Mouse (Mus musculus) limb, embryonic 14.5 days (tissue): ENCODE data around the gene Ncoa1. TPM values are rescaled to one million over a fixed set of nuclear protein-coding genes. Genes with fewer than 3 reads are reported as not detected.
A peak's percentile ranks its signal among the peaks of the same experiment; 100 is the strongest.

Experiments used
- ATAC-seq: fragments of 200-750 bp; cut with Nextera tagmentation; 2 replicates; pipeline ENCODE4 v1.8.0; 2017; ENCODE audit warnings: low read depth, moderate number of reproducible peaks, moderate TSS enrichment; ENCODE audit not compliant: low FRiP score
- DNase-seq: peaks from one replicate; pipeline ENCODE4 v3.0.0-alpha.2; 2015; ENCODE audit warnings: low spot score
- H3K27ac ChIP-seq: fragments of 300-500 bp; sonication (generic); replicated peaks from 2 replicates; pipeline ENCODE4 v1.5.1; 2014; ENCODE audit warnings: low read depth, mild to moderate bottlenecking, low read length, moderate library complexity, mixed read lengths
- H3K27me3 ChIP-seq: fragments of 300-500 bp; sonication (generic); 2 replicates; pipeline ENCODE4 v1.6.1; 2014; ENCODE audit warnings: low read length, mixed read lengths; ENCODE audit not compliant: control insufficient read depth, insufficient read depth
- H3K36me3 ChIP-seq: fragments of 300-500 bp; sonication (generic); 2 replicates; pipeline ENCODE4 v1.6.1; 2014; ENCODE audit warnings: mild to moderate bottlenecking, low read length, moderate library complexity, mixed read lengths; ENCODE audit not compliant: control insufficient read depth, insufficient read depth
- H3K4me1 ChIP-seq: fragments of 300-500 bp; sonication (generic); 2 replicates; pipeline ENCODE4 v1.6.1; 2014; ENCODE audit warnings: antibody characterized with exemption, low read length, mixed read lengths; ENCODE audit not compliant: control insufficient read depth, insufficient read depth
- H3K4me2 ChIP-seq: fragments of 300-500 bp; sonication (generic); replicated peaks from 2 replicates; pipeline ENCODE4 v1.6.1; 2014; ENCODE audit warnings: low read depth, mild to moderate bottlenecking, low read length, moderate library complexity; ENCODE audit not compliant: severe bottlenecking
- H3K4me3 ChIP-seq: fragments of 300-500 bp; sonication (generic); replicated peaks from 2 replicates; pipeline ENCODE4 v1.5.1; 2014; ENCODE audit warnings: low read length
- H3K9ac ChIP-seq: fragments of 300-500 bp; sonication (generic); 2 replicates; pipeline ENCODE4 v1.6.1; 2014; ENCODE audit warnings: mild to moderate bottlenecking, low read depth, low read length, moderate library complexity; ENCODE audit not compliant: severe bottlenecking
- H3K9me3 ChIP-seq: fragments of 300-500 bp; sonication (generic); 2 replicates; pipeline ENCODE4 v1.6.1; 2016; ENCODE audit warnings: low read length; ENCODE audit not compliant: control insufficient read depth
- POLR2A ChIP-seq: fragments of 200-500 bp; IDR thresholded peaks from 2 replicates; pipeline ENCODE4 v1.8.0; 2012; ENCODE audit warnings: inconsistent platforms, mild to moderate bottlenecking, moderate library complexity, borderline replicate concordance; ENCODE audit not compliant: insufficient read depth, insufficient read length; ENCODE audit errors: extremely low read depth
- WGBS: fragments of 180-500 bp; shearing (Covaris S2); extraction: QIAGEN DNeasy Blood & Tissue Kit; methylation state at CpG from one replicate; pipeline ENCODE4 v1.1.7; 2014; 5-methylcytosine and 5-hydroxymethylcytosine counted together
- polyA plus RNA-seq, 2 experiments: library from polyadenylated mRNA; depleted of rRNA in 1 of 2; stranded (reverse) in 1 of 2; unstranded in 1 of 2; fragments of >200 nt; fragmentation: Nextera tagmentation in 1 of 2; extraction: Ambion mirVana in 1 of 2; gene quantifications; 2 replicates each; pipeline versions ENCODE4 v1.2.1 to v1.2.3; 2012 to 2014

Ncoa1 gene
- polyA plus RNA-seq, 2 experiments = 26.3 to 26.9 TPM

- no peak for TF ChIP-seq POLR2A
- H3K27ac ChIP-seq = no peak overlapping the region
- peak overlapping the region; percentile 67 for H3K4me2 ChIP-seq
- WGBS = 54% methylated on average over 4 of the region's 4 CpGs
- H3K4me1 ChIP-seq = peaks cover 4% of the 10 kb centered on the region; the same call in 1 of the 2 replicates
- H3K4me3 ChIP-seq = peak overlapping the region; percentile 71
- no peak for ATAC-seq
- no peaks in the 10 kb centered on the region for H3K9me3 ChIP-seq
- no peak for DNase-seq
- no peaks in the 10 kb centered on the region for H3K27me3 ChIP-seq
- peaks cover 24% of the 10 kb centered on the region for H3K36me3 ChIP-seq
- peak overlapping the region; percentile 70; the same call in 1 of the 2 replicates for H3K9ac ChIP-seq
These were observed 244.2 kb downstream of the Ncoa1 start for GRCm38 (mm10) chr12:4232777-4233176.

DNA sequence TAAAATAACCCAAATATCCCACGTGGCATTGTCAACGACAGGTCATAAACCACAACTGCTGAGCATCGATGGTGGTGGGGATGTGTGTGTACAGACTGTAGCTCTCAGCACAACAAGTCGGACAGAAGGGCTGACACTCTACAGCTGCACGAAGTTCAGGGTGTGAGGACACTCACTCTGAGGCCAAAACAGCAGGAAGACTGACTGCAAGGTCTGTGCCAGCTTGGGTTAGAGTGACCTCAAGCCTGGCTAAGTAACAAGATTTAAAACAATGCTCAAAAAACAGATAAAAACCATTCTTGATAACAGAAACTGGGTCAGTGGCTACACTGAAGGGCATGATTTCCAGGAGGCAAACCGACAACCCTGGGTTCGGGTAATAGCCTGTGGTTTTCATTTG lies 246.8 kb downstream of the Ncoa1 start:
- no peak overlapping the region for H3K4me2 ChIP-seq
- 90% methylated on average over 7 of the region's 7 CpGs for WGBS
- TF ChIP-seq POLR2A = no peak
- no peaks in the 10 kb centered on the region for H3K27me3 ChIP-seq
- H3K4me3 ChIP-seq = no peak overlapping the region
- H3K9ac ChIP-seq = no peak overlapping the region
- H3K27ac ChIP-seq = no peak overlapping the region
- DNase-seq (no peak), ATAC-seq (no peak)
- peaks cover 35% of the 10 kb centered on the region for H3K36me3 ChIP-seq
- H3K9me3 ChIP-seq = no peaks in the 10 kb centered on the region
- peaks cover 4% of the 10 kb centered on the region; the same call in 1 of the 2 replicates for H3K4me1 ChIP-seq

DNA sequence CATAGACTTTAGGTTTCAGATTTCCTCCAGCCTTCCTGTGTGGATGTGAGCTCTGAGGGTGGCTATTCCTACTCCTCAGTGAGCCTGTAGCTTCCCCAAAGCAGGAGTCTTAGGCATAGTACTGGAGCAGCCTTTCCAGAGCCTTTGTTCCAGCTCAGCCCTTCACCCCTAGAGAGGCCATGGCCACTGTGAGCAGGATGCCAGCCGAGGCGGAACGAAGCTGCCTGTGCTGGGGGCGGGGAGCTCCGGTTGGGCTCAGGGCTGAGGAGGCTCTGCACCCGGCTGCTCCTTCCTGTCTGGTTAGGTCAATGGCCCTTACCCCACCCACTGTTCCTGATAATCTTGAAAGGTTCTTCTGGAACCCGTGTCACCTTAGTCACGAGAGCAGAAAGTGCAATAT lies 264.1 kb downstream of the Ncoa1 start:
- no peak for TF ChIP-seq POLR2A
- DNase-seq = no peak
- H3K4me1 ChIP-seq = no peaks in the 10 kb centered on the region
- 67% methylated on average over 8 of the region's 8 CpGs for WGBS
- no peaks in the 10 kb centered on the region for H3K27me3 ChIP-seq
- no peak for ATAC-seq
- H3K36me3 ChIP-seq = peaks cover 84% of the 10 kb centered on the region
- H3K9ac ChIP-seq = no peak overlapping the region
- no peak overlapping the region for H3K27ac ChIP-seq
- H3K4me2 ChIP-seq = no peak overlapping the region
- H3K4me3 ChIP-seq = no peak overlapping the region
- no peaks in the 10 kb centered on the region for H3K9me3 ChIP-seq

DNA sequence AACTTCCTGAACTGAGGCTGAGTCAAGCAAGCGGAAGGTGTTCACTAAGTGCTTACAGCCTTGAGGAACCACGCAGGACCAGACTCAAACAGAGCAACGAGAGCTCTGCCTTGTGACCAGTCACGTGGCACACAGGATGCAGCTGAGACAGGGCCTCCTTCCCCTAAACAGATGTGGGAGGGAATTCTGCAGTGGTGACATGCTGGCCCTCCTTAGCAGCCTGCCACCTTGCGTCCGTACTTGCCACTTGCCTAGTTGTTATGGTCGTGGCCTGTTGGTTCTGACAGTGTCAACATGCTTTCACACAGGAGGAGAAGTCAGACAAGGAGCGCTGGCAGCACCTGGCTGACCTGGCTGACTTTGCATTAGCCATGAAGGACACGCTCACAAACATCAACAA lies 265.8 kb downstream of the Ncoa1 start:
- Histone ChIP-seq H3K4me3 (no peak overlapping the region), H3K4me1 (no peaks in the 10 kb centered on the region), H3K4me2 (no peak overlapping the region), H3K27me3 (no peaks in the 10 kb centered on the region), H3K27ac (no peak overlapping the region), H3K36me3 (peaks cover 78% of the 10 kb centered on the region), H3K9ac (no peak overlapping the region), H3K9me3 (no peaks in the 10 kb centered on the region)
- ATAC-seq = no peak
- 83% methylated on average over 9 of the region's 9 CpGs for WGBS
- no peak for DNase-seq
- no peak for TF ChIP-seq POLR2A

- Histone ChIP-seq H3K36me3 (peaks cover 77% of the 10 kb centered on the region), H3K9me3 (no peaks in the 10 kb centered on the region), H3K4me3 (no peak overlapping the region), H3K4me1 (no peaks in the 10 kb centered on the region), H3K4me2 (no peak overlapping the region), H3K27me3 (no peaks in the 10 kb centered on the region), H3K27ac (no peak overlapping the region), H3K9ac (no peak overlapping the region)
- WGBS = 95% methylated on average over 9 of the region's 9 CpGs
- ATAC-seq = no peak
- TF ChIP-seq POLR2A = no peak
- DNase-seq = no peak
These were observed 267.8 kb downstream of the Ncoa1 start for GRCm38 (mm10) chr12:4209196-4209595.

GRCm38 (mm10) chr12:4208405-4209133 lies 268.4 kb downstream of the Ncoa1 start:
- TF ChIP-seq POLR2A = no peak
- Histone ChIP-seq H3K9ac (no peak overlapping the region), H3K36me3 (peaks cover 77% of the 10 kb centered on the region), H3K4me2 (no peak overlapping the region), H3K27ac (no peak overlapping the region), H3K4me1 (no peaks in the 10 kb centered on the region), H3K27me3 (no peaks in the 10 kb centered on the region), H3K4me3 (no peak overlapping the region), H3K9me3 (no peaks in the 10 kb centered on the region)
- no peak for ATAC-seq
- whole genome bisulfite sequencing = 85% methylated on average over 15 of the region's 15 CpGs
- DNase-seq = peak; percentile 41
